Mouse (Mus musculus) CH12.LX (cell line): ENCODE results near the gene Pipox. TPM values are rescaled to one million over a fixed set of nuclear protein-coding genes. Genes with fewer than 3 reads are reported as not detected.
A peak's percentile ranks its signal among the peaks of the same experiment; 100 is the strongest.

Experiments used
- DNase-seq: peaks from one replicate; pipeline ENCODE4 v3.0.0-alpha.2; 2013; ENCODE audit errors: extremely low read depth
- H3K27ac ChIP-seq: 2 replicates; pipeline ENCODE4 v1.5.1; 2012; ENCODE audit warnings: low read depth, mild to moderate bottlenecking, control low read depth, moderate library complexity; ENCODE audit not compliant: insufficient read depth
- H3K27me3 ChIP-seq: replicated peaks from 2 replicates; pipeline ENCODE3; 2012; ENCODE audit warnings: inconsistent platforms
- H3K36me3 ChIP-seq, 2 experiments: replicated peaks in 1 of 2; 2 replicates each; pipeline versions ENCODE3 to v1.6.1; 2012; ENCODE audit warnings: inconsistent platforms in 1 of 2, low read length in 1 of 2, mild to moderate bottlenecking in 1 of 2, mixed read lengths in 1 of 2, moderate library complexity in 1 of 2; ENCODE audit not compliant: control insufficient read depth in 1 of 2, insufficient read depth in 1 of 2
- H3K4me1 ChIP-seq, 2 experiments: 2 replicates each; pipeline ENCODE4 v1.6.1; 2012; ENCODE audit warnings: inconsistent platforms in 1 of 2, moderate library complexity in 1 of 2; ENCODE audit not compliant: insufficient read depth in 2 of 2, control insufficient read depth in 1 of 2
- H3K4me2 ChIP-seq: 2 replicates; pipeline ENCODE4 v1.6.1; 2012; ENCODE audit warnings: low read depth, mild to moderate bottlenecking, control low read depth; ENCODE audit not compliant: poor library complexity, insufficient read depth, severe bottlenecking
- H3K4me3 ChIP-seq, 3 experiments: fragments of 150-350 bp in 1 of 3; sonication (generic) in 1 of 3; replicated peaks in 1 of 3; 2 replicates each; pipeline versions ENCODE3 to v1.5.1; 2011 to 2012; ENCODE audit warnings: low read depth in 2 of 3, low read length in 2 of 3, mild to moderate bottlenecking in 2 of 3, moderate library complexity in 2 of 3, control low read depth in 1 of 3, improper control_type of control experiment in 1 of 3, inconsistent platforms in 1 of 3, mixed read lengths in 1 of 3; ENCODE audit not compliant: poor library complexity in 1 of 3
- H3K79me2 ChIP-seq: replicated peaks from 2 replicates; pipeline ENCODE4 v1.6.1; 2012; ENCODE audit warnings: mild to moderate bottlenecking, moderate library complexity; ENCODE audit not compliant: control insufficient read depth, poor library complexity, insufficient read depth, severe bottlenecking; ENCODE audit errors: extremely low read depth
- H3K9ac ChIP-seq: 2 replicates; pipeline ENCODE4 v1.6.1; 2012; ENCODE audit warnings: low read depth, mild to moderate bottlenecking, control low read depth, moderate library complexity; ENCODE audit not compliant: insufficient read depth
- H3K9me3 ChIP-seq: replicated peaks from 2 replicates; pipeline ENCODE3; 2012; ENCODE audit warnings: low read length, inconsistent platforms, mixed read lengths
- BHLHE40 ChIP-seq: IDR thresholded peaks from 2 replicates; pipeline ENCODE4 v1.6.1; 2011; ENCODE audit warnings: mild to moderate bottlenecking, low read depth, low read length, improper control_type of control experiment
- CHD1 ChIP-seq: IDR thresholded peaks from 2 replicates; pipeline ENCODE4 v1.6.1; 2012; ENCODE audit warnings: low read depth, low read length, improper control_type of control experiment, inconsistent platforms
- CHD2 ChIP-seq: IDR thresholded peaks from 2 replicates; pipeline ENCODE4 v1.6.1; 2011; ENCODE audit warnings: low read length, improper control_type of control experiment
- EP300 ChIP-seq: IDR thresholded peaks from 2 replicates; pipeline ENCODE4 v1.6.1; 2011; ENCODE audit warnings: low read length, improper control_type of control experiment
- ETS1 ChIP-seq: conservative IDR thresholded peaks from 2 replicates; pipeline ENCODE4 v1.6.1; 2012; ENCODE audit warnings: low read depth, mild to moderate bottlenecking, inconsistent platforms, low read length, improper control_type of control experiment, moderate library complexity
- HCFC1 ChIP-seq: IDR thresholded peaks from 2 replicates; pipeline ENCODE4 v1.6.1; 2012; ENCODE audit warnings: low read depth, mild to moderate bottlenecking, inconsistent platforms, low read length, improper control_type of control experiment
- IRF4 ChIP-seq: IDR thresholded peaks from 2 replicates; pipeline ENCODE4 v1.6.1; 2014; ENCODE audit warnings: low read depth, mild to moderate bottlenecking, inconsistent platforms, low read length, improper control_type of control experiment
- KAT2A ChIP-seq: IDR thresholded peaks from 2 replicates; pipeline ENCODE4 v1.6.1; 2012; ENCODE audit warnings: low read length, improper control_type of control experiment, inconsistent platforms; ENCODE audit not compliant: insufficient replicate concordance
- MAFK ChIP-seq: IDR thresholded peaks from 2 replicates; pipeline ENCODE4 v1.6.1; 2011; ENCODE audit warnings: low read length, improper control_type of control experiment; ENCODE audit not compliant: insufficient replicate concordance
- MAZ ChIP-seq: IDR thresholded peaks from 2 replicates; pipeline ENCODE4 v1.6.1; 2012; ENCODE audit warnings: low read depth, mild to moderate bottlenecking, inconsistent platforms, low read length, improper control_type of control experiment, moderate library complexity
- MXI1 ChIP-seq: IDR thresholded peaks from 2 replicates; pipeline ENCODE4 v1.6.1; 2011; ENCODE audit warnings: mild to moderate bottlenecking, low read depth, low read length, improper control_type of control experiment
- MYC ChIP-seq: IDR thresholded peaks from 2 replicates; pipeline ENCODE4 v1.6.1; 2011; ENCODE audit warnings: low read depth, mild to moderate bottlenecking, improper control_type of control experiment, low read length
- NRF1 ChIP-seq: IDR thresholded peaks from 2 replicates; pipeline ENCODE4 v1.6.1; 2014; ENCODE audit warnings: low read depth, mild to moderate bottlenecking, inconsistent platforms, low read length, improper control_type of control experiment, moderate library complexity
- POLR2A ChIP-seq: IDR thresholded peaks from 2 replicates; pipeline ENCODE4 v1.6.1; 2011; ENCODE audit warnings: low read depth, mild to moderate bottlenecking, improper control_type of control experiment, low read length
- POLR2AphosphoS2 ChIP-seq: IDR thresholded peaks from 2 replicates; pipeline ENCODE4 v1.6.1; 2011; ENCODE audit warnings: low read depth, low read length, improper control_type of control experiment
- RAD21 ChIP-seq: IDR thresholded peaks from 2 replicates; pipeline ENCODE4 v1.6.1; 2011; ENCODE audit warnings: low read depth, mild to moderate bottlenecking, low read length, improper control_type of control experiment, moderate library complexity
- RCOR1 ChIP-seq: conservative IDR thresholded peaks from 2 replicates; pipeline ENCODE4 v1.6.1; 2012; ENCODE audit warnings: low read depth, mild to moderate bottlenecking, inconsistent platforms, low read length, improper control_type of control experiment
- SIN3A ChIP-seq: IDR thresholded peaks from 2 replicates; pipeline ENCODE4 v1.6.1; 2012; ENCODE audit warnings: low read length, improper control_type of control experiment, inconsistent platforms
- ZMIZ1 ChIP-seq: IDR thresholded peaks from 2 replicates; pipeline ENCODE4 v1.6.1; 2012; ENCODE audit warnings: low read depth, mild to moderate bottlenecking, inconsistent platforms, low read length, improper control_type of control experiment
- ZNF384 ChIP-seq: IDR thresholded peaks from 2 replicates; pipeline ENCODE4 v1.6.1; 2012; ENCODE audit warnings: low read depth, low read length, improper control_type of control experiment, inconsistent platforms
- dilution Hi-C: fragments of 300-500 bp; cut with MboI; formaldehyde crosslinking; loops from 2 replicates; pipeline ENCODE4 v1.14.3; 2020; ENCODE audit warnings: low sequenced_read_pairs; ENCODE audit not compliant: extremely low pct_unique_long_range_greater_than_20kb, extremely low pct_ligation_motif_present
- in situ Hi-C: fragments of 300-500 bp; cut with MboI; formaldehyde crosslinking; loops from 3 replicates; pipeline ENCODE4 v1.14.3; 2019; ENCODE audit warnings: low sequenced_read_pairs, low pct_ligation_motif_present, low pct_unique_long_range_greater_than_20kb, mixed read lengths
- polyA plus RNA-seq: library from polyadenylated mRNA; unstranded; fragments of >175 nt; gene quantifications from 2 replicates; pipeline ENCODE4 v1.2.1, GENCODE M21; 2012; ENCODE audit warnings: low read depth; ENCODE audit not compliant: insufficient read length
- total RNA-seq, 2 experiments: library from RNA; depleted of rRNA; stranded (reverse); fragments of 300-350 nt in 1 of 2; fragments of >200 nt in 1 of 2; gene quantifications; 2 replicates each; pipeline ENCODE4 v1.2.3; 2012 to 2014

The Pipox gene
- total and polyA plus RNA-seq, 3 experiments: 0.13 to 0.36 (median 0.21) TPM

DNA sequence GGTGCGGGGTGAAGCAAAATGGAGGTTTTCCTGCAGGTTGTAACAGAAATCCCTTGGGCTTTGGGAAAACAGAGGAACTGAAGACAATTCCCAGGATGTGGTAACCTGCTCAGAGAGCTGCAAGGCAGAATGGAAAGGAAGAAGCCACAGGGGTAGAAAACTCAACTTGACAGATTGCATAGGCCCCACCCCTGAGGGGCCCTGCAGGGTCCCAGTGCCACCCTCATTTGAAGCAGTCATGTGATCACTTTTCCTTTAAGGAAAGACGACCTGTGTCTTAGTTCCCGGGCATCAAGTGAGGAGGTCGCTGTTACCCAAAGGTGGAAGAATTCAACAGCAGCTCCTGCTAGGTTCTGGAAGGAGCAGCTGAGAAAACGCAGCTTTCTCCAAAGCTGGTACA lies 1.0 kb downstream of the Pipox start:
- Histone ChIP-seq H3K9me3 (no peaks in the 10 kb centered on the region), H3K4me2 (no peak overlapping the region), H3K4me1 (peaks cover 4 to 44% of the 10 kb centered on the region in 2 experiments; a peak in 3 of 4 replicates), H3K9ac (no peak overlapping the region), H3K27ac (no peak overlapping the region), H3K27me3 (peaks cover 15% of the 10 kb centered on the region), H3K79me2 (no peaks in the 10 kb centered on the region), H3K36me3 (no peaks in the 10 kb centered on the region), H3K4me3 (no peak overlapping the region)
- in situ Hi-C loops: no loop called here
- dilution Hi-C loops: no loop called here
- no peak for TF ChIP-seq MXI1
- no peak for TF ChIP-seq MAZ
- no peak for TF ChIP-seq NRF1
- DNase-seq: no peak

DNA sequence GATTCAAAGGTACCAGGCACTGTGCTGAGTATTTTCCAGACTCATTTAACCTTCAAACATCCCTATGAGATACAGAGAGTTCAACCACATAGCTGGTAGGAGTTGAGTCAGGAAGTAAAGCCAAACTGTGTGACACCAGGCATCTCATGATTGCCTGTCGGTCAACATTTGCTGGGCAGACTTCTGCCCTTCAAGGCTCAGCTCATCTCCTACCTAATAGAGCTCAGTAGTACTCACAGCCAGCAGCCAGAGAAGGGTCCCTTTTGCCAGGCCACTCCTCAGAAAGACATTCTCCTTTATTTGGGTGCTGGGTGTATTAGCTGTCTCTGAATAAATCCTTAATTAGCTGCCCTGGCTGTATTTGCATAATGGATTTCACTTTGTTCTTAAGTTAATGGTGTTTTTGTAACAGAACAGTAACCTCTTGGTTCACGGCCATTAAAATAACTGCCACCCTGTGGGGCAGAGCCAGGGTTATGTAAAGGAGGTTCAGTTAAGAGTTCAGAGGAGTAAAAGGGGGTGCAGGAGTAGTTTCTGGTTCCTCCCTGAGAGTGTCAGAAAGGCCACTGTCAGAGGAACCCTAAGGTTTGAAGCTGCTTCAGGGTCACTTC lies 3.1 kb downstream of the Pipox start:
- H3K27ac ChIP-seq: no peak overlapping the region

GRCm38 (mm10) chr11:77889484-77889883 lies 4.4 kb downstream of the Pipox start:
- no peak overlapping the region for H3K27ac ChIP-seq
- no peak overlapping the region for H3K4me3 ChIP-seq
- no peak overlapping the region for H3K4me2 ChIP-seq
- no peaks in the 10 kb centered on the region for H3K36me3 ChIP-seq
- H3K9me3 ChIP-seq: no peaks in the 10 kb centered on the region
- H3K79me2 ChIP-seq: no peaks in the 10 kb centered on the region
- dilution Hi-C loops (no loop called here), in situ Hi-C loops (no loop called here)
- H3K4me1 ChIP-seq: peaks cover 11 to 65% of the 10 kb centered on the region in 2 experiments; a peak in 3 of 4 replicates
- peak; percentile 37 for DNase-seq
- H3K9ac ChIP-seq: no peak overlapping the region
- H3K27me3 ChIP-seq: no peaks in the 10 kb centered on the region
- peak; percentile 45 for TF ChIP-seq BHLHE40
- TF ChIP-seq ZNF384: peak; percentile 64
- no peak for TF ChIP-seq IRF4

More for the DNA sequence above, 3.1 kb downstream of the Pipox start:
- in situ Hi-C loops: no loop called here
- H3K79me2 ChIP-seq: no peaks in the 10 kb centered on the region
- TF ChIP-seq BHLHE40 (no peak), HCFC1 (no peak), RAD21 (no peak), IRF4 (no peak), MYC (no peak), ZMIZ1 (no peak), KAT2A (no peak), POLR2AphosphoS2 (no peak), MAFK (no peak), SIN3A (no peak), EP300 (no peak), CHD1 (no peak), CHD2 (no peak), ETS1 (no peak), ZNF384 (no peak), RCOR1 (no peak), POLR2A (no peak)
- TF ChIP-seq, all 38 proteins: peak for 0
- dilution Hi-C loops: no loop called here
- Histone ChIP-seq H3K4me3 (no peak overlapping the region), H3K36me3 (no peaks in the 10 kb centered on the region), H3K4me2 (no peak overlapping the region), H3K27me3 (no peaks in the 10 kb centered on the region), H3K4me1 (peaks cover 11 to 65% of the 10 kb centered on the region in 2 experiments; a peak in 3 of 4 replicates), H3K9ac (no peak overlapping the region), H3K9me3 (no peaks in the 10 kb centered on the region)
- no peak for DNase-seq
